Mouse (Mus musculus): ENCODE measurements at regions not wholly inside any gene's neighbourhood (a gene's known extent, or its start where the extent isn't known, plus 50 kb on each side); places are given as distances from the start of the nearest gene placed in this dataset.

GRCm38 (mm10) chr2:173449198-173449597 lies 73.2 kb upstream of the 1700021F07Rik start:
- 80% methylated on average over 5 of the region's 5 CpGs for WGBS
- Histone ChIP-seq H3K9ac (no peak overlapping the region), H3K9me3 (replicated peaks) (no peaks in the 10 kb centered on the region), H3K27me3 (no peaks in the 10 kb centered on the region), H3K36me3 (ENCODE audit: poor library complexity, severe bottlenecking) (no peaks in the 10 kb centered on the region), H3K4me3 (no peak overlapping the region), H3K27ac (no peak overlapping the region), H3K4me1 (no peaks in the 10 kb centered on the region), H3K4me2 (no peak overlapping the region)
- no peak for ATAC-seq

- H3K4me2 ChIP-seq = no peak overlapping the region
- H3K4me3 ChIP-seq = no peak overlapping the region
- H3K9ac ChIP-seq = no peak overlapping the region
- H3K9me3 ChIP-seq (replicated peaks) = peaks cover 5% of the 10 kb centered on the region; the same call in 1 of the 2 replicates
- no peaks in the 10 kb centered on the region for H3K36me3 ChIP-seq (ENCODE audit: poor library complexity, severe bottlenecking)
- no peaks in the 10 kb centered on the region for H3K4me1 ChIP-seq
- no peak overlapping the region for H3K27ac ChIP-seq
- ATAC-seq = no peak
- no peaks in the 10 kb centered on the region for H3K27me3 ChIP-seq
- 89% methylated on average over 15 of the region's 15 CpGs for WGBS
Observed at GRCm38 (mm10) chr2:173451993-173452481, 70.3 kb upstream of the 1700021F07Rik start.

- Histone ChIP-seq H3K4me3 (no peak overlapping the region), H3K9ac (no peak overlapping the region), H3K4me1 (no peaks in the 10 kb centered on the region), H3K36me3 (ENCODE audit: poor library complexity, severe bottlenecking) (no peaks in the 10 kb centered on the region), H3K4me2 (no peak overlapping the region), H3K9me3 (replicated peaks) (peaks cover 5% of the 10 kb centered on the region; the same call in 1 of the 2 replicates), H3K27me3 (no peaks in the 10 kb centered on the region), H3K27ac (no peak overlapping the region)
- WGBS = 88% methylated on average over 4 of the region's 4 CpGs
- no peak for ATAC-seq
Observed at GRCm38 (mm10) chr2:173452800-173453199, 69.6 kb upstream of the 1700021F07Rik start.

- Histone ChIP-seq H3K9ac (no peak overlapping the region), H3K9me3 (replicated peaks) (peaks cover 5% of the 10 kb centered on the region; the same call in 1 of the 2 replicates), H3K27me3 (no peaks in the 10 kb centered on the region), H3K27ac (no peak overlapping the region), H3K36me3 (ENCODE audit: poor library complexity, severe bottlenecking) (no peaks in the 10 kb centered on the region), H3K4me3 (no peak overlapping the region), H3K4me2 (no peak overlapping the region), H3K4me1 (no peaks in the 10 kb centered on the region)
- WGBS = 69% methylated on average over 14 of the region's 14 CpGs
- ATAC-seq = peak; percentile 57; the same call in 1 of the 2 replicates
Observed at GRCm38 (mm10) chr2:173453569-173454405, 68.6 kb upstream of the 1700021F07Rik start.

GRCm38 (mm10) chr2:173454741-173455140 lies 67.6 kb upstream of the 1700021F07Rik start:
- Histone ChIP-seq H3K4me2 (no peak overlapping the region), H3K4me1 (no peaks in the 10 kb centered on the region), H3K27me3 (no peaks in the 10 kb centered on the region), H3K9ac (no peak overlapping the region), H3K4me3 (no peak overlapping the region), H3K9me3 (replicated peaks) (peaks cover 5% of the 10 kb centered on the region; the same call in 1 of the 2 replicates), H3K36me3 (ENCODE audit: poor library complexity, severe bottlenecking) (no peaks in the 10 kb centered on the region), H3K27ac (no peak overlapping the region)
- 94% methylated on average over 4 of the region's 4 CpGs for WGBS
- no peak for ATAC-seq

GRCm38 (mm10) chr2:173455216-173455615 lies 67.2 kb upstream of the 1700021F07Rik start:
- no peak for ATAC-seq
- no peak overlapping the region for H3K4me2 ChIP-seq
- H3K36me3 ChIP-seq (ENCODE audit: poor library complexity, severe bottlenecking) = no peaks in the 10 kb centered on the region
- no peak overlapping the region for H3K27ac ChIP-seq
- no peak overlapping the region for H3K9ac ChIP-seq
- no peaks in the 10 kb centered on the region for H3K27me3 ChIP-seq
- no peak overlapping the region for H3K4me3 ChIP-seq
- WGBS = 93% methylated on average over 12 of the region's 12 CpGs
- no peaks in the 10 kb centered on the region for H3K4me1 ChIP-seq
- peaks cover 5% of the 10 kb centered on the region; the same call in 1 of the 2 replicates for H3K9me3 ChIP-seq (replicated peaks)

- Histone ChIP-seq H3K4me3 (no peak overlapping the region), H3K27me3 (no peaks in the 10 kb centered on the region), H3K9ac (no peak overlapping the region), H3K4me2 (no peak overlapping the region), H3K27ac (no peak overlapping the region), H3K4me1 (no peaks in the 10 kb centered on the region), H3K9me3 (replicated peaks) (peaks cover 5% of the 10 kb centered on the region; the same call in 1 of the 2 replicates), H3K36me3 (ENCODE audit: poor library complexity, severe bottlenecking) (no peaks in the 10 kb centered on the region)
- 88% methylated on average over 7 of the region's 7 CpGs for WGBS
- no peak for ATAC-seq
Observed at GRCm38 (mm10) chr2:173456083-173456482, 66.3 kb upstream of the 1700021F07Rik start.

GRCm38 (mm10) chr2:173456924-173457623 lies 65.3 kb upstream of the 1700021F07Rik start:
- no peak for ATAC-seq
- WGBS = 92% methylated on average over 9 of the region's 9 CpGs
- no peak overlapping the region for H3K4me2 ChIP-seq
- H3K36me3 ChIP-seq (ENCODE audit: poor library complexity, severe bottlenecking) = no peaks in the 10 kb centered on the region
- H3K27ac ChIP-seq = no peak overlapping the region
- no peak overlapping the region for H3K4me3 ChIP-seq
- H3K4me1 ChIP-seq = no peaks in the 10 kb centered on the region
- peaks cover 5% of the 10 kb centered on the region for H3K9me3 ChIP-seq (replicated peaks)
- H3K9ac ChIP-seq = no peak overlapping the region
- H3K27me3 ChIP-seq = no peaks in the 10 kb centered on the region

GRCm38 (mm10) chr2:173457624-173458320 lies 64.6 kb upstream of the 1700021F07Rik start:
- Histone ChIP-seq H3K27me3 (no peaks in the 10 kb centered on the region), H3K9me3 (replicated peaks) (peaks cover 5% of the 10 kb centered on the region), H3K4me3 (no peak overlapping the region), H3K36me3 (ENCODE audit: poor library complexity, severe bottlenecking) (no peaks in the 10 kb centered on the region), H3K4me1 (no peaks in the 10 kb centered on the region), H3K9ac (no peak overlapping the region), H3K4me2 (no peak overlapping the region), H3K27ac (no peak overlapping the region)
- 92% methylated on average over 18 of the region's 18 CpGs for WGBS
- no peak for ATAC-seq

- no peak for ATAC-seq
- WGBS = 92% methylated on average over 12 of the region's 12 CpGs
- peaks cover 5% of the 10 kb centered on the region for H3K9me3 ChIP-seq (replicated peaks)
Observed at GRCm38 (mm10) chr2:173458861-173459260, 63.5 kb upstream of the 1700021F07Rik start.

GRCm38 (mm10) chr2:173463313-173463712 lies 59.1 kb upstream of the 1700021F07Rik start:
- H3K36me3 ChIP-seq (ENCODE audit: poor library complexity, severe bottlenecking) = no peaks in the 10 kb centered on the region
- no peak overlapping the region for H3K9ac ChIP-seq
- H3K9me3 ChIP-seq (replicated peaks) = no peaks in the 10 kb centered on the region; the same call in 1 of the 2 replicates
- H3K4me3 ChIP-seq = no peak overlapping the region
- WGBS = 97% methylated on average over 9 of the region's 9 CpGs
- H3K4me1 ChIP-seq = no peaks in the 10 kb centered on the region
- H3K4me2 ChIP-seq = no peak overlapping the region
- no peak overlapping the region for H3K27ac ChIP-seq
- H3K27me3 ChIP-seq = no peaks in the 10 kb centered on the region
- no peak for ATAC-seq

More at GRCm38 (mm10) chr2:173458861-173459260, 63.5 kb upstream of the 1700021F07Rik start:
- Histone ChIP-seq H3K9ac (no peak overlapping the region), H3K4me3 (no peak overlapping the region), H3K4me2 (no peak overlapping the region), H3K4me1 (no peaks in the 10 kb centered on the region), H3K36me3 (ENCODE audit: poor library complexity, severe bottlenecking) (no peaks in the 10 kb centered on the region), H3K27me3 (no peaks in the 10 kb centered on the region), H3K27ac (no peak overlapping the region)

GRCm38 (mm10) chr2:173464562-173464961 lies 57.8 kb upstream of the 1700021F07Rik start:
- no peak overlapping the region for H3K27ac ChIP-seq
- no peak overlapping the region for H3K9ac ChIP-seq
- ATAC-seq = no peak
- no peaks in the 10 kb centered on the region for H3K36me3 ChIP-seq (ENCODE audit: poor library complexity, severe bottlenecking)
- H3K9me3 ChIP-seq (replicated peaks) = no peaks in the 10 kb centered on the region; the same call in 1 of the 2 replicates
- no peaks in the 10 kb centered on the region for H3K4me1 ChIP-seq
- no peak overlapping the region for H3K4me2 ChIP-seq
- H3K4me3 ChIP-seq = no peak overlapping the region
- no peaks in the 10 kb centered on the region for H3K27me3 ChIP-seq
- WGBS = 83% methylated on average over 2 of the region's 2 CpGs

All from forebrain, embryonic 13.5 days (tissue).